Mouse (Mus musculus) forebrain, embryonic 13.5 days (tissue): ENCODE measurements around the gene Scrt2. TPM values are rescaled to one million over a fixed set of nuclear protein-coding genes. Genes with fewer than 3 reads are reported as not detected.

Source experiments
- ATAC-seq: fragments of 200-750 bp; cut with Nextera tagmentation; 2 replicates; pipeline ENCODE4 v1.8.0; 2017
- H3K27ac ChIP-seq: fragments of 300-500 bp; sonication (generic); 2 replicates; pipeline ENCODE4 v1.5.1; 2015; ENCODE audit warnings: inconsistent platforms, mild to moderate bottlenecking, moderate library complexity
- H3K27me3 ChIP-seq: fragments of 300-500 bp; sonication (generic); 2 replicates; pipeline ENCODE4 v1.6.1; 2015; ENCODE audit warnings: mild to moderate bottlenecking, inconsistent platforms
- H3K36me3 ChIP-seq: fragments of 300-500 bp; sonication (generic); 2 replicates; pipeline ENCODE4 v1.6.1; 2015; ENCODE audit warnings: mild to moderate bottlenecking, inconsistent platforms; ENCODE audit not compliant: poor library complexity, severe bottlenecking
- H3K4me1 ChIP-seq: fragments of 300-500 bp; sonication (generic); 2 replicates; pipeline ENCODE4 v1.6.1; 2015; ENCODE audit warnings: inconsistent platforms
- H3K4me2 ChIP-seq: fragments of 300-500 bp; sonication (generic); 2 replicates; pipeline ENCODE4 v1.6.1; 2015; ENCODE audit warnings: inconsistent platforms, mild to moderate bottlenecking, moderate library complexity
- H3K4me3 ChIP-seq: fragments of 300-500 bp; sonication (generic); 2 replicates; pipeline ENCODE4 v1.5.1; 2015; ENCODE audit warnings: mild to moderate bottlenecking, inconsistent platforms
- H3K9ac ChIP-seq: fragments of 300-500 bp; sonication (generic); 2 replicates; pipeline ENCODE4 v1.6.1; 2015; ENCODE audit warnings: mild to moderate bottlenecking, inconsistent platforms
- H3K9me3 ChIP-seq: fragments of 300-500 bp; sonication (generic); replicated peaks from 2 replicates; pipeline ENCODE4 v1.6.1; 2016; ENCODE audit warnings: inconsistent platforms
- WGBS: fragments of 180-500 bp; shearing (Covaris S2); methylation state at CpG from one replicate; pipeline ENCODE4 v1.1.7; 2015; 5-methylcytosine and 5-hydroxymethylcytosine counted together
- polyA plus RNA-seq: library from polyadenylated mRNA; unstranded; fragments of >200 nt; fragmentation: Nextera tagmentation; extraction: Ambion mirVana; gene quantifications from 2 replicates; pipeline ENCODE4 v1.2.1, GENCODE M21; 2015

The Scrt2 gene
- polyA plus RNA-seq, 1 experiment from 2014 or later: 19.9 TPM

DNA sequence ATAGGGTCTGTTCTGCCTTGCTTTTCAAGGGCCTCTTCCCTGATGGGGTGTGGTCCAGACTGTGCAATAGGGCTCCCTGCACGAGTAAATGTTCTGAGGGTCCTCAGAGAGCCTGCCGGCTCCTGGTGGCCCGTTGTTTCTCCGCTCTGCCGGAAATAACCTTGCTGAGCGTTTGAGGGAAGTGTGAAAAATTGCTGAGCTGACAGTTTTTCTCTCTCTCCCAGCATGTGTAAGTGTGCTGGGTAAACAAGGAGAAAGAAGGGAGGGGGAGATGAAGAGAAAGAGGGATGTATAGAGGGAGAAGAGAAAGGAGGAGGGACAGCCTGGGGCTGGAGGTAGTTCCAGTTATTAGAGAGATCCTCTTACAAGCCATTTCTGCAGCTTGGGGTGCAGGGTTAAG is 3.0 kb downstream of the Scrt2 start:
- Histone ChIP-seq H3K27me3 (peaks cover 3% of the 10 kb centered on the region; the same call in 1 of the 2 replicates), H3K4me2 (peak overlapping the region; percentile 90), H3K4me3 (peak overlapping the region; percentile 89), H3K4me1 (peaks cover 88% of the 10 kb centered on the region), H3K9me3 (no peaks in the 10 kb centered on the region), H3K27ac (peak overlapping the region; percentile 67), H3K9ac (peak overlapping the region; percentile 99), H3K36me3 (peaks cover 20% of the 10 kb centered on the region)
- WGBS: 37% methylated on average over 6 of the region's 6 CpGs
- no peak for ATAC-seq

DNA sequence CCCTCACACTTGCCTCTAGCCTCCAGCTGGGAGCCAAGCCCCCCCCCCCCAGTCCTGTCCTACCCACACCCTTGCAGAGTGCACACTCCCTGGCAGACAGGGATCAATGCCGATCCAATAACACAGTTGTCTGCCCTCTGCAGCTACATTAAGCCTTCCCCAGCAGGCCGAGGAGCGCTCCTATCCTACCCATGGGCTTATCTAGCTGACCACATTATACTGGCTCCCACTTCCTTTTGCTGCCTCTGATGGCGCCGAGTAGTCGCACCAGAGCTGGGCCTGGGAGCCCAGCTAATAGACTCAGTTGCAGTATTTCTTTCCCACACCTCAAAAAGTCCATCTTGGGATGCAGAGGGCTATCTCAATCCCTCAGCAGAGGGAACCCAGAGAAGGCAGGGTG is 4.1 kb downstream of the Scrt2 start:
- 79% methylated on average over 6 of the region's 6 CpGs for WGBS
- peak overlapping the region; percentile 35; the same call in 1 of the 2 replicates for H3K27ac ChIP-seq

DNA sequence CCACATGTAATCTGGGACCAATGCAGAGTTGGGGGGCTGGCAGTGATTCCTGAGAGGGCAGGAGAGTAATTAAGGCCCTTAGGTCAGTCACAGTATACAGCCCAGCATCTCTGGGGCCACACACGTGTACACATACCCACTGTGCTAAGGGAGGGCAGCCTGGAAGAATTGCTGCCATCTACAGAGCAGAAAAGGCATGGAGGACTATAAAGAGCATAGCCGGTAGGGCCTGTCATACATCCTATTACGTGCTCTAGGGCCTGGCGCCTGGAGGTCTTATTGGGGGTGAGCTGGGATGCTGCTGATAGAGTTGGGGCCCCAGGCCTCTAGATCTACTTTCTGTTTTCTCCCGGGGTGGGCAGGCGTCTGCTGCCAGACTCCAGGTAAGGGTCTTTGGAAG is 5.1 kb downstream of the Scrt2 start:
- Histone ChIP-seq H3K4me1 (peaks cover 82% of the 10 kb centered on the region), H3K4me3 (peak overlapping the region; percentile 17), H3K27me3 (peaks cover 2% of the 10 kb centered on the region), H3K9ac (peak overlapping the region; percentile 45), H3K36me3 (peaks cover 31% of the 10 kb centered on the region), H3K4me2 (peak overlapping the region; percentile 90), H3K9me3 (no peaks in the 10 kb centered on the region), H3K27ac (peak overlapping the region; percentile 6)
- WGBS: 65% methylated on average over 6 of the region's 6 CpGs
- no peak for ATAC-seq

More for the DNA sequence above, 4.1 kb downstream of the Scrt2 start:
- H3K9ac ChIP-seq: peak overlapping the region; percentile 99
- H3K36me3 ChIP-seq: peaks cover 25% of the 10 kb centered on the region
- peak overlapping the region; percentile 89 for H3K4me3 ChIP-seq
- H3K9me3 ChIP-seq: no peaks in the 10 kb centered on the region
- H3K4me2 ChIP-seq: peak overlapping the region; percentile 90
- peaks cover 79% of the 10 kb centered on the region for H3K4me1 ChIP-seq
- ATAC-seq: no peak
- no peaks in the 10 kb centered on the region for H3K27me3 ChIP-seq

GRCm38 (mm10) chr2:152087111-152087510 is 5.8 kb downstream of the Scrt2 start:
- peaks cover 34% of the 10 kb centered on the region for H3K36me3 ChIP-seq
- peaks cover 8% of the 10 kb centered on the region for H3K27me3 ChIP-seq
- no peak for ATAC-seq
- peak overlapping the region; percentile 6 for H3K27ac ChIP-seq
- peaks cover 87% of the 10 kb centered on the region for H3K4me1 ChIP-seq
- 79% methylated on average over 5 of the region's 5 CpGs for WGBS
- peak overlapping the region; percentile 90 for H3K4me2 ChIP-seq
- H3K9ac ChIP-seq: peak overlapping the region; percentile 45
- peak overlapping the region; percentile 17 for H3K4me3 ChIP-seq
- H3K9me3 ChIP-seq: no peaks in the 10 kb centered on the region

DNA sequence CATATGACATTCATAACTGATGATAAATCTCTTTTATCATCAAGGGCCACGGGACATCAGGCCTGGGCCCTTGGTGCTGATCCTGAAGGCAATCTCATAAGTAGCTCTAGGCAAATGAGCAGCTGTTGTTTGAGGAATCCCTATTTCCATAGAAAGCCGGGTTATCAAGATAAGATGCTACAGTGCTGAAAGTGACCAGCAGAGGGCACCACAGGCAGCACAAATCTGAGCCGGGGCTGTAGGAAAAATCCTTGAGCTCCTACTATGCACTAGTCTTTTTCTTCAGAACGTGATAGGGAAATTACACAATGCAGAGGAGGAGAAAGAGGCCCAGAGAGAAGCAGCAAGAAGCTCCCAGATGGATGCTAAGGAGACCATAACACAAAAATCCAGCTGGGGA is 7.7 kb downstream of the Scrt2 start:
- Histone ChIP-seq H3K27ac (no peak overlapping the region), H3K9me3 (no peaks in the 10 kb centered on the region), H3K4me1 (peaks cover 86% of the 10 kb centered on the region), H3K9ac (no peak overlapping the region), H3K36me3 (peaks cover 42% of the 10 kb centered on the region), H3K4me3 (no peak overlapping the region), H3K27me3 (peaks cover 28% of the 10 kb centered on the region), H3K4me2 (no peak overlapping the region)
- no peak for ATAC-seq
- 5% methylated on average over 4 of the region's 4 CpGs for WGBS

GRCm38 (mm10) chr2:152089581-152089980 is 8.3 kb downstream of the Scrt2 start:
- WGBS: 81% methylated on average over 5 of the region's 5 CpGs
- ATAC-seq: no peak
- no peak overlapping the region for H3K4me2 ChIP-seq
- no peaks in the 10 kb centered on the region for H3K9me3 ChIP-seq
- H3K27me3 ChIP-seq: peaks cover 33% of the 10 kb centered on the region
- peaks cover 86% of the 10 kb centered on the region for H3K4me1 ChIP-seq
- H3K36me3 ChIP-seq: peaks cover 47% of the 10 kb centered on the region
- no peak overlapping the region for H3K27ac ChIP-seq
- no peak overlapping the region for H3K4me3 ChIP-seq
- no peak overlapping the region for H3K9ac ChIP-seq

GRCm38 (mm10) chr2:152090486-152090885 is 9.2 kb downstream of the Scrt2 start:
- H3K9ac ChIP-seq: no peak overlapping the region
- H3K27ac ChIP-seq: no peak overlapping the region
- H3K27me3 ChIP-seq: peaks cover 40% of the 10 kb centered on the region
- 83% methylated on average over 5 of the region's 5 CpGs for WGBS
- H3K4me3 ChIP-seq: no peak overlapping the region
- H3K4me1 ChIP-seq: peaks cover 86% of the 10 kb centered on the region
- no peaks in the 10 kb centered on the region for H3K9me3 ChIP-seq
- no peak for ATAC-seq
- no peak overlapping the region for H3K4me2 ChIP-seq
- H3K36me3 ChIP-seq: peaks cover 45% of the 10 kb centered on the region

DNA sequence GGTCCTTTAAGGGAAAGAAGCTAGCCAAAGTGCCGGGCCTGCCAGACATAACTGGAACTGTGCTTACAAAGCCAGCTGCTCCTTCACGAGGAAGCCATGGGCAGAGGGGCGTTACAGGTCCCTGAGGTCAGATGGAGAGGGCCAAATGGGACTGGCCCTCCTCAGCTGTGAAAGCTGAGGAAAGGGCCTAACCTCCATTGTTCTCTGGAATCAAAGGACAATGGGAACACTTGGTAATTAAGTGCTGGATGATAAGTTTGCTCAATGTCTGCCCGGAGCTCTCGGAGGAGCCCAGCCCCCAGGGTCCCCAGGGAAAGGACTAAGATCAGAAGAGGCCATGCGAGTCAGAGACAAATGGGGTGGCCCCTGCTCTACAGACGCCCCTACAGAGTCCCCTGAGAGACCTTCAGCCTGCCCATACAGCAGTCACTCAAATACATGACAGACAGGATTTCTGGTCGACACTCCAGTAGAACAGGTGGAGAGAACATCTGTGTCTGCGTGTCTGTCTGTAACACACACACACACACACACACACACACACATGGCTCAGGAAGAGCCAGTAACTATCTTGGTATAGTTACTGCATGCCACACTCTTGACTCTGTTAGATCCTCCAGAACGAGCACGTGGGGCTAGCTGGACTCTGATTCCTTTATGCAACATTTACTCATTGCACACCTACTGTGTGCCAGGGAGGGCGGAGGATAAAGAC is 10.2 kb downstream of the Scrt2 start:
- Histone ChIP-seq H3K4me1 (peaks cover 75% of the 10 kb centered on the region), H3K4me3 (no peak overlapping the region), H3K4me2 (peak overlapping the region; percentile 24; the same call in 1 of the 2 replicates), H3K9me3 (no peaks in the 10 kb centered on the region), H3K9ac (no peak overlapping the region), H3K36me3 (peaks cover 39% of the 10 kb centered on the region), H3K27ac (peak overlapping the region; percentile 12; the same call in 1 of the 2 replicates), H3K27me3 (peaks cover 40% of the 10 kb centered on the region)
- 24% methylated on average over 12 of the region's 12 CpGs for WGBS
- no peak for ATAC-seq

GRCm38 (mm10) chr2:152092927-152093326 is 11.6 kb downstream of the Scrt2 start:
- no peak overlapping the region for H3K27ac ChIP-seq

DNA sequence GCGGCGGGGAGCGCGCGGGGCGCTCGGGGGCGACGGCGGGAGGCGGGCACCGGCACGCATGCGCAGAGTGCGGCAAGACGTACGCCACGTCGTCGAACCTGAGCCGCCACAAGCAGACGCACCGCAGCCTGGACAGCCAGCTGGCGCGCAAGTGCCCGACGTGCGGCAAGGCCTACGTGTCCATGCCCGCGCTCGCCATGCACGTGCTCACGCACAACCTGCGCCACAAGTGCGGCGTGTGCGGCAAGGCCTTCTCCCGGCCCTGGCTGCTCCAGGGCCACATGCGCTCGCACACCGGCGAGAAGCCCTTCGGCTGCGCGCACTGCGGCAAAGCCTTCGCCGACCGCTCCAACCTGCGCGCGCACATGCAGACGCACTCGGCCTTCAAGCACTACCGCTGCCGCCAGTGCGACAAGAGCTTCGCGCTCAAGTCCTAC is 12.0 kb downstream of the Scrt2 start:
- Histone ChIP-seq H3K4me3 (peak overlapping the region; percentile 35), H3K9me3 (no peaks in the 10 kb centered on the region), H3K36me3 (peaks cover 30% of the 10 kb centered on the region), H3K27me3 (peaks cover 40% of the 10 kb centered on the region), H3K4me1 (peaks cover 65% of the 10 kb centered on the region), H3K4me2 (peak overlapping the region; percentile 54), H3K9ac (peak overlapping the region; percentile 37), H3K27ac (no peak overlapping the region; the same call in 1 of the 2 replicates)
- ATAC-seq: peak; percentile 19; the same call in 1 of the 2 replicates
- WGBS: 2% methylated on average over 54 of the region's 60 CpGs

More at GRCm38 (mm10) chr2:152092927-152093326, 11.6 kb downstream of the Scrt2 start:
- H3K36me3 ChIP-seq: peaks cover 34% of the 10 kb centered on the region
- H3K9ac ChIP-seq: peak overlapping the region; percentile 37
- H3K4me3 ChIP-seq: peak overlapping the region; percentile 35
- peaks cover 40% of the 10 kb centered on the region for H3K27me3 ChIP-seq
- peak; percentile 22; the same call in 1 of the 2 replicates for ATAC-seq
- WGBS: 3% methylated on average over 40 of the region's 45 CpGs
- peak overlapping the region; percentile 54 for H3K4me2 ChIP-seq
- H3K4me1 ChIP-seq: peaks cover 66% of the 10 kb centered on the region
- no peaks in the 10 kb centered on the region for H3K9me3 ChIP-seq

DNA sequence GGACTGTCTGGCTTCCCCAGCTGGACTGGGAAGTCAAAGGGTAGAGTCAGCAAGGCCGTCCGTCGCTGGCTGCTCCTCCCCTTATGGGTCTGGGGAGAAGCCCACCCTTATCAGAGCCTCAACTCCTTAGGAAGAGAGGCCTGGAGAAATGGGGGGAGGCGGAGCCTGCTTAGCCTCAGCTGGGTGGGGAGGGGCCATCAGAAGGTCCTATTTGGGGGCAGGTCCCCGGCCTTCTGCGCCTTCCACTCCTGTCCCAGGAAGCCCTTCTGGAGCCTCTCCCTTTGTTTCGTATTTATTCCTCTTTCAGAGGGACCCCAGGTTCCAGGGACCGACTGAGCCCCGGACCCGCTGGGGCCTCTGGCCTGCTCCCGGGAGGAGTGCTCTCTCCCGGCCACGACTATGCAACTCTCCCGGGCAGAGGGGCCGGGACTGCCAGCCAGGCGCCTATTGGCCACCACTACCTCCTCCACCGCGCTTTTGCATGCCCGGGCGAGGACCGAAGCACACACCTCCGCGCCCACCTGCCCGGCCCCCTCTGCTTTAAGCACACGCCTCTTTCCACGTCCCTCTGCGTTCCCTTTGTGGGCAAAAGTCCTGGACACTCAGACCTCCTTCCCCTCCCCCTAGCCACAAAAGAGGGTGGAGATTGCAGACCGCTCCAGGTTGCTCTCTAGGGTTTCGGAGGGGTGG is 13.7 kb downstream of the Scrt2 start:
- Histone ChIP-seq H3K27ac (peak overlapping the region; percentile 20; the same call in 1 of the 2 replicates), H3K4me3 (no peak overlapping the region), H3K9me3 (no peaks in the 10 kb centered on the region), H3K27me3 (peaks cover 40% of the 10 kb centered on the region), H3K4me2 (peak overlapping the region; percentile 21), H3K36me3 (peaks cover 25% of the 10 kb centered on the region), H3K4me1 (peaks cover 58% of the 10 kb centered on the region), H3K9ac (peak overlapping the region; percentile 31; the same call in 1 of the 2 replicates)
- ATAC-seq: 0 out of 2 replicates have a peak, but pooled peaks have one; percentile 6
- 5% methylated on average over 29 of the region's 29 CpGs for WGBS

DNA sequence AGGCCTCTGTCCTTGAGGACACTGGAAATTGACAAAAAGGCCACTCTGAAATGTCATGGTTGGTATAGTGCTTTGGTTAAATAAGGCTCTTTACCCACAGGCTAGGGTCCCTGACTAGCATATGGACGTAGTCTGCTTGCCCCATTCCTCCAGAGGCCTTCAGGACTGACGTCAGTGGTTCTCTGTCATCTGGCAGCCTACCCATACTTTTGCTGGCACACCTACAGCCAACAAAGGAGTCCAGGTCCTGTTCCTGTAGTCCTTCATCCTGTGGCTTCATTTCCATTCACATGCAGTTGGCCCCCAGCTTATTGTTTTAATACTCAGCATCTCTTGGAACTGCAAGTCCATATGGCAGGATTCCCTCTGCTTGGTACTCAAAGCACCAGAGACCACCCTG is 15.6 kb downstream of the Scrt2 start:
- Histone ChIP-seq H3K4me1 (peaks cover 44% of the 10 kb centered on the region), H3K4me2 (no peak overlapping the region), H3K36me3 (peaks cover 13% of the 10 kb centered on the region), H3K4me3 (no peak overlapping the region), H3K9me3 (no peaks in the 10 kb centered on the region), H3K27me3 (peaks cover 33% of the 10 kb centered on the region), H3K9ac (no peak overlapping the region), H3K27ac (no peak overlapping the region)
- no peak for ATAC-seq
- WGBS: 78% methylated on average over 2 of the region's 2 CpGs
